Mouse (Mus musculus): ENCODE results near the gene Angpt4.

GRCm38 (mm10) chr2:151921596-151921995, 10.6 kb downstream of the Angpt4 start:
- TF ChIP-seq CTCF (IDR thresholded peaks at IDR 0.05; ENCODE audit: extremely low read depth, insufficient read depth, low read length) (no peak), POLR2A (IDR thresholded peaks at IDR 0.05; ENCODE audit: extremely low read depth, insufficient read depth, low read length) (no peak)
